Mouse (Mus musculus): ENCODE measurements around the gene Tsr3.
A peak's percentile ranks its signal among the peaks of the same experiment; 100 is the strongest.

DNA sequence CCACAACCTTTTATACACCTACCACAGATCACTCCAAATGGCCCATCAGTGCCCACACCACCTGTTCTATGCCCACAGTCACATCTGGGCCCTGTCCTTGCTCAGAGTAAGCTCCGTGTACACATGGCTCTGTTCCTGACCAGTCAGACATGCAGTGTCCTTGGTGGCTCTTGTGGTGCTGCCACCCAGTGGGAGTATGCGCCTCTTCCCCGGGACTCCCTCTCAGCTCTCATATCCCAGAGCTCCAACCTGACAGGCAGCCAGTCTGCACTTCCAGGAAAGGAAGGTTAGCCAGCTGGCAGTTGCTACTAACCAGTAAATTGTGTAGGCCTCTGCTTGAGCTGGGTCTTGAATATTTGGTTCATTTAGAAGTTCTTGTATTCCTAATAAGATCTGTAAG is 24.5 kb downstream of the Tsr3 start:
- no peak for TF ChIP-seq POLR2A (IDR thresholded peaks at IDR 0.05; ENCODE audit: insufficient read depth, low read length)
- TF ChIP-seq CTCF (IDR thresholded peaks at IDR 0.05; ENCODE audit: low read depth, low read length) = peak; percentile 60
- TF ChIP-seq EP300 (IDR thresholded peaks at IDR 0.05; ENCODE audit: insufficient read depth, low read depth, low read length) = no peak
